Mouse (Mus musculus) brain, embryonic 14.5 days (tissue): ENCODE data around the gene Abhd16a.

Source experiments
- CTCF ChIP-seq: fragments of 200-500 bp; IDR thresholded peaks from 2 replicates; pipeline ENCODE4 v1.5.1; 2012; ENCODE audit warnings: inconsistent platforms, mild to moderate bottlenecking, moderate library complexity, borderline replicate concordance; ENCODE audit not compliant: insufficient read depth, insufficient read length; ENCODE audit errors: extremely low read depth
- POLR2A ChIP-seq: fragments of 200-500 bp; IDR thresholded peaks from 2 replicates; pipeline ENCODE4 v1.6.1; 2012; ENCODE audit warnings: mild to moderate bottlenecking, inconsistent platforms, borderline replicate concordance; ENCODE audit not compliant: poor library complexity, insufficient read depth, insufficient read length, severe bottlenecking; ENCODE audit errors: extremely low read depth

DNA sequence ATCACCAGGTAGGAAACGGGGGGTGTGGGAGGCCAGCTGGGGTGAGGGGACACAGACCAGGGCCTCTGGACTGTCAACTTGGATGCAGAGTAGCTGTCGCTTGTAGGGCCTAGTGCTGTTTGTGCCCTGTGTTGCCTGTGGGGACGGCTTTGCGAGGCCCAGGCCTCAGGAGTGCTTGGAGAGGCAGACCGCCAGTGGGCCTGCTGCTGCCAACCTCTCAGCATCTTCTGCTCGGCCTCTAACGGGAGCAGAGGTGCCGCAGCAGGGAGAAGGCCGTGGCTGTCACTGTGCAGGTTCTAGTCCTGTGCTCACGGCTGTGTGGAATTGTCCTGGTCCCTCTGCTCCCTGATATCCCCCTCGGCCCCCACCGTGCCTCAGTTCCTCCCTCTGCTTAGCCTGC lies 7.5 kb downstream of the Abhd16a start:
- TF ChIP-seq CTCF (no peak), POLR2A (no peak)
